Mouse (Mus musculus): Measurements from ENCODE around the gene Pde4b. TPM values are rescaled to one million over a fixed set of nuclear protein-coding genes. Genes with fewer than 3 reads are reported as not detected.

Gene Pde4b
- total RNA-seq, 2 experiments from 2014 or later: 116 to 134 TPM

DNA sequence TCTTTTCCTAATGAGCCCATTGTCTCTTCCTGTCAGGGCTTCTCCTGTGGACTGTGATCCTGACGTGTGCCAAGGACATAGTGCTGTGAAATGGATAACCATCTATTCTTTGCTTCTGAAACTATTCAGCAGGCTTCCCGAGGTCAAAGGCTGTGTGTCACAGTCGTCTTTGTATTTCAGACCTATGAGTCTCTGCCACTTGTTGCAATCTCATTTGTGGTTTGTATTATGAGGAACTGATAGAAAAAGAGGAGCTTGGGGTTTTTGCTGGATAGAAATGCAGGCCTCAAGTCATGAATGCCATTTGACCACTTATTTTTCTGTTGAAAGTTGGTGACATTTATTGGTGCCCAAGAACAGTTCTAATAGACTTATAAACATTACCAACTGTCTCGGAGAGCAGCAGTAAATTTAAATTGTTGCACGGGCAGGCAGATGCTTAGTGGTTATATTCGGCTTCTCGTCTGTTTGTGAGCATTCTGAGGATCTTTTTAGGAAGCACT, 85.4 kb downstream of the Pde4b start:
- intact Hi-C loops (cut with DNase I): no loop called here
- peak in 1 of 2 experiments; percentile 53 for DNase-seq (ENCODE audit: low spot score in 2 of 2)

DNA sequence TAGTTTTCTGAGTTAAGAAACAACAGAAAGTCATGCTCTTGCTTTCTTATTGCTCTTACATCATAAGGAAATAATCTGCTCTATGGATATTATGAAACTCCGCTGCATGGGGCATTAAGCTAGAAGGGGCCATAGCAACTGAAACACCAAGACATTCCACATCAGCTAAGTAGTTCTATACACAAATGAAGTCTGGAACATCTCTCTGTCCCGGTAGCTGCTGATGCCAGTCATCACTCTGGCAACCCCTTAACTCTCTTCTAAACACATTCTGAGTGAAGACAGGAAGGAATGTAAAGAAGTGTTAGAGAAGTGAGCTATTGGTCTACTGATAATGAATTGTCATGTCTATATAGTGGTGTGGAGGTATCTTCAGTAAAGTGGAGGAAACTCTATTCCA, 88.6 kb downstream of the Pde4b start:
- intact Hi-C loops (cut with DNase I): no loop called here
- DNase-seq (ENCODE audit: low spot score in 2 of 2): no peak

DNA sequence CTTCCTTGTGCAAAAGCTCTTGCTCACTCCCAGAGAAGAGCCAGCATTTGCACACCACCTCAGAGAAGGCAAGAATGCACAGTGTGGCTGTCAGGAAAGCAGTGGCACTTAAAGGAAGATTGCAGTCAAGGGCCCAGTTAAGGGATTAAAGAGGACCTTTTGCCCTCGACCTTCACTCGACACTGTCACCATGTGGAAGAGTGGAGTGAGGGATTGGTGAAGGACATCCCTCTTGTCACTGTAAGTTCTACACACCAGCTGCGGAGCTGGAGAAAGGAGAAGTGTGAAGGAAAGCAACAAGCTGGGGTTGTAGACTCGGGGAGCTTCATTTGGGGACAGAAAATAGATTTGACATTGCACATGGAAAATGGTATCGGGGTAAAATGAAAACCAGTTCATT, 89.9 kb downstream of the Pde4b start:
- intact Hi-C loops (cut with DNase I): no loop called here
- no peak for DNase-seq (ENCODE audit: low spot score in 2 of 2)

DNA sequence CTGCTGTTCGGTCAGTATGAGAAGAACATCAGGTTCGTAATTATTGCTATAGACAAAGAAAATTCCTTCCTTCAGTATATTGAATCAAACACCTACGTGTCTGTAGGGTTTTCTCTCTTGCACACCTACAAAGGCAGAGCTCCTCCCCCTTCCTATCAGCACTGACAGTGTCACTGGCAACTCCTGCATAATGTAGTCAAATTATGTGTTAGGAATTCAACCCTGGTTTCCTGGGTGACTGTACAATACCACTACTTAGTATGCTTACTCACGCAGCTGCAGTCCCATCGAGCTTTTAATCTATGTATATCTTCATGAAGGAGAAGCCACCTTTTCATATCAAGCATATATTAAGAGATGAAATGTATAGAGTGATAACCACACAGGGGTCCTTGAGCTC, 99.5 kb downstream of the Pde4b start:
- intact Hi-C loops (cut with DNase I): no loop called here
- no peak for DNase-seq (ENCODE audit: low spot score in 2 of 2)

DNA sequence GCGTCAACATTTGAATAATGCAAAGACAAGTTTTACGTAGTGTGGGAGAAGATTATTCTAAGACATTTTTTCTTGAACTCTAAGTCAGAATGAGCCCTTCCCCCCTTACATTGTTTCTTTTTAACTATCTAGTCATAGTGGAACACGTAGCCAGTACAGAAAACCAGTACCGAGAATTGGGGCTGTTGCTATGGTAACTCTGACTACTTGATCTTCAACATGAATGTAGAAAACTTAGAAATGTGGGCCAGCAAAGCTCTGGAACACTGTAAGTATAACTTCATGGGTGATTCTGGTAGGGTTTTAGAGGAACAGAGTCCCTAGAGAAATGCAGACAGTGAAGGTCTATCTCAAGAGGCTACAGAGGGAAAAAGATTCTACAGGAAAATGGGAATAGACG, 110.4 kb downstream of the Pde4b start:
- intact Hi-C loops (cut with DNase I): no loop called here
- DNase-seq (ENCODE audit: low spot score in 2 of 2): peak; percentile 17 to 63

DNA sequence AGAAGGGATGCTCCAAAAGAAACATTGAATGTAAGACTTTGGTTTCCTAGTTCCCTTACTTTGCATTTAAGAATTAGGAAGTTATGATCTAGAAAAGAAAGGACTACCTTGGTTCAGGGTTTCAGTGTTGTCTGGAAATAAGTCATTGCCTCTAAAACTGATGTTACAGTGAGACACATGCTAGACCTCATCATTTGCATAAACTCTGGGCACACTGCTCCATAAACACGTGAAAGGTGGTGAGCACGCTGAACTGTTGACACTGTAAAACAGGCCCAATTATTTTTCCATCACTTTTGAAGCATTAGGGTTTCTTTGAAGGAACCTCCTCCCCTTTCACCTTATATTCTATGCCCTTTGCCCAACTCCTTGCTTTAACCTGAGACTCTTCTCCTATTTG, 122.4 kb downstream of the Pde4b start:
- intact Hi-C loops (cut with DNase I): no loop called here
- no peak for DNase-seq (ENCODE audit: low spot score in 2 of 2)

DNA sequence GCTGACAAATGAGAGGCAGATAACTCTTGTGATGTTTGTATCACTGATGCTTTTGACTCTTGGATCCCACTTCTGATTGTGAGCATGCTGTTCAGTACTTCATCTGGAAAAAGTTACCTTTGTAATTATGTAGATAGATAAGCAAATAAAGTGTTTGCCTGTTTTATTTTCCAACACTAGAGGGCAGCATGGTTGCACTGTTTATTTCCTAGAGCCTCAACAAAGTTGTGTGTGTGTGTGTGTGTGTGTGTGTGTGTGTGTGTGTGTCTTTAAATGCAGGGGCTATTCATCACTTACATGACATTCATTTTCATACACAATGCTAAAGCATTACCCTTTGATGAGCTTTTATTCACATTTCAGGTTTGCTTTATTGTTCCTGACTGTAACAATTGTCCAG, 139.4 kb downstream of the Pde4b start:
- intact Hi-C loops (cut with DNase I): no loop called here
- peak; percentile 49 to 59 for DNase-seq (ENCODE audit: low spot score in 2 of 2)

DNA sequence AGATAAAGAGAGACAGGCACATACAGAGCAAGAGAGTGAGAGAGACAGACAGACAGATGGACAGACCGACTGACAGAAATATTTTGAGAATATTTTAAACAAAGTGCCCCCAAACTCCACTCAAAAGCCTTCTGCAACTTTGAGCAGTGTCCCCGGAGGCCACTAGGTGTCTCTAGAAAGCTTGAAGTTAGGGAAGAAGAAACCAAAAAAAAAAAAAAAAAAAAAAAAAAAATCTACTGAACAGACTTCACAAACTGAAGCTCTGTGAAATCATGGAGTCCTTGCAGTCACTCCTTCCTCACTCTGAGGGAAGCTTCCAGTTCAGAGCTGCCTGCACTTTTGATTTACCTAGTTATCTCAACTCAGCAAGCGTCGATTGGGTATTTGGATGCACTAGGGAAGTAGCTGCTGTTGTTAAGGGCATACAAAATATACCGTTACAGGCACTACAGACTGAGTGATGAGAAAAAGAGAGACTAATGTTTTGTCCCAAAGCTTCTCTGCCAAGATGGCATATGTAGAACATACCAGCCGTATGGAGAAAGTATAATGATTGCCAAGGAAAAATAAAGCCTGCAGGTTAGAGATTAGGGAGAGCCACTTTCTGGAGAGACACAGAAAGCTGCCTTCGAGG, 141.7 kb downstream of the Pde4b start:
- intact Hi-C loops (cut with DNase I): loop anchor here (1.0 to 2.0 kb wide), 2 partner anchors 252 to 428 kb away; no protein-coding TSS in a partner anchor
- peak; percentile 48 to 71 for DNase-seq (ENCODE audit: low spot score in 2 of 2)

DNA sequence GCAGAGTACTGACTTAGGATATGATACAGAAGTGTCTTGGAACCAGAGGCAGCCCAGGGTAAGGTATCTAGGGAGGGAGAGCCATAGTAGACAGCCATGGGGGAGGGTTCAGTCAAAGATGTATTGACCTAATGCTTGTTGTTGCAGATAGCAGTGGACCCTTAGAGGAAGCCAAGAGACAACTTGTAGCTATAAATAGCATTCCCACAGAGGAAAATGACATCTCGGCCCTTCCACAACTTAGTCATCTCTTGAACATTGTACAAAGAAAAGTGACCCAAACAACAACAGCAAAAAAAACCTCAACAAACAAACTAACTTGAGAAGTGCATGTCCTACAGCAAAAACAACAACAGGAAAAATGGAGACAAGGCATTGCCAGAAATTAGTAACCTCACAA, 143.6 kb downstream of the Pde4b start:
- intact Hi-C loops (cut with DNase I): no loop called here

DNA sequence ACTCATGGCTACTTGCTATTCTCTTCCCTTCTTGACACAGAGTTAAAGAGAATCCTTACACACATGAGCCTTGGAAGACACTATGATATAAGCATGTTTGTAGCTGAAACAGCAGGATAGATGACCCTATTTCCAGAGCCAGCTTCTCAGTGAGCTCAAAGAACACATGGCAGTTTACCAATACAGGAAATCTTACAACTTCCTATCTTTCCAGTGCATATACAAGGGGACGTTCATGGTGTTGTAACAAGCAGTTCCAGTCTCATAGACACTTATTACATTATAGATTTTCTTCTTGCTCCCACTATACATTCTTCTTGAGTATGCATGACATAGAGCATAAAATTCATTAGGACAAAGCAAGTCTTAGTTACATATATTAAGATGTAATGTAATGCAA, 146.3 kb downstream of the Pde4b start:
- intact Hi-C loops (cut with DNase I): no loop called here
- no peak for DNase-seq (ENCODE audit: low spot score in 2 of 2)

More for the DNA sequence above, 143.6 kb downstream of the Pde4b start:
- no peak for DNase-seq (ENCODE audit: low spot score in 2 of 2)

DNA sequence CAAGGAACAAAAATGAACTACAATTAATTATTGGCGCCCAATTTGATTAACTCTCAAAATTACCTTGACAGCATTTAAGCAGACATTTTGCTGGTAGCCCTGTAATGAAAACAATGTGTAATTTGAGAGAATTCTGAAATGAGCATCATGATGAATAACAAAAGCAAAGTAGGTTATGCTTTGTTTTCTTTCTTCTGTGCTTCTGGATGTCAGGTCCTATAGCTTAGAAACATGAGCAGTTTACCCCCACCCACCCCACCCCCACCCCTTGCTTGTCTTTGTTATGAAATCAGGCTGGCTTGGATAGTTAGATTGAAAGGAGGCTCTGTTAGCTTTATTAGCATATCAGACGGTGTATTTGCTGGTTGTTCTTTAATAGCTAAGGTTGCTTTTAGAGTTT, 147.8 kb downstream of the Pde4b start:
- DNase-seq (ENCODE audit: low spot score in 2 of 2): no peak
- intact Hi-C loops (cut with DNase I): loop anchor here (5.0 kb wide), 1 partner anchor 82 kb away; no protein-coding TSS in a partner anchor

DNA sequence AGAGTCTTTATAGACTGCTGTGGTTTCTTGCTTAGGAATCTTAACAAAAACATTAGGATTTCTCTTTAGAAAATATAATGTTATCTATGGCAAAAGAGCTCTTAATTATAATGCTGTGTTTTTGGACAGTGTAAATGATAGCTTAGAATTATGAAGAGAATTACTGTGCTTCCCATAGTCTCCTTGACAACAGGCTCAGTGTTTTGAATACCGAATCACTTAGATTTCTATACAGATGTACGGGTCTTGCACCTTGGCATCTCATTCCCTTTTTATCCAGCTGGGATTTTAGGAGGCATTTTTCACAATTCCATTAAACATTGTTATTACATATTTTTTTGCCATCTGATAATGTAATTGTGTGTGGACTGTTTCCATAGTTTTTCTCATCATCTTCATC, 151.8 kb downstream of the Pde4b start:
- DNase-seq (ENCODE audit: low spot score in 2 of 2): no peak
- intact Hi-C loops (cut with DNase I): loop anchor here (5.0 kb wide), 1 partner anchor 78 kb away; no protein-coding TSS in a partner anchor

DNA sequence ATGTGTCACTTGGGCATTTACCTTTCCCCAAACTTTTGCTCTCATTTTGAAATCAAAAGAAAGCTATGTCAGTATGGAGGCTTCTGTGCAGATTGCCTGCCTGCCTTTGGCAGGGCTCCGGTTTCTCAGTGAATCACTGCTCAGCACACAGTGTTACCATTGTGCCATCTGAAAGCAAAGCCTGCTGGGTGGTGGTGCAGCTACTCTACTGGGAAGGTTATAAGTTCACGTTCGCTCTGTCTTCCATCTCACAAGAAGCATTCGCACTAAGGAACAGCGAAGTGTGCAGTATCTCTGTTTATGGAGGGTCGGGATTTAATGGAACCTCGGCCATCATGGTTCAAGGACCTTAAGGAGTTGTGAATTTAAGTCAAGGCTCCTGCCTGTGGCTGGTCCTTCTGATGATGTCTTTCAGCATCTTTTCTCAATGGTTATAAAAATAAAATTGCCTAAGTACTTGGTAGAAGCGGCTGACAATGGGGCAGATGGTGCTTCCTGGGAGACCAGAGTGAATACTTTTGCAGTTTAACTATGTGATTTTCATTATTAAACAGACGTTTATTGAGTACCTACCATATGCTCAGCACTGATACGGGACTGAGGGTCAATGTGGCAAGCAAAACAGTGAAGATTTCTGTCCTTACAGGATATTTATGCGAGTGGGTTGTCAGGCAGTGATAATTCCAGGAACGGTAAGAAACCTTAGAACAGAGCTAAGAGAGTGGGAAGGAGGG, 152.5 kb downstream of the Pde4b start:
- peak; percentile 42 to 77 for DNase-seq (ENCODE audit: low spot score in 2 of 2)
- intact Hi-C loops (cut with DNase I): loop anchor here (5.0 kb wide), 1 partner anchor 77 kb away; no protein-coding TSS in a partner anchor

DNA sequence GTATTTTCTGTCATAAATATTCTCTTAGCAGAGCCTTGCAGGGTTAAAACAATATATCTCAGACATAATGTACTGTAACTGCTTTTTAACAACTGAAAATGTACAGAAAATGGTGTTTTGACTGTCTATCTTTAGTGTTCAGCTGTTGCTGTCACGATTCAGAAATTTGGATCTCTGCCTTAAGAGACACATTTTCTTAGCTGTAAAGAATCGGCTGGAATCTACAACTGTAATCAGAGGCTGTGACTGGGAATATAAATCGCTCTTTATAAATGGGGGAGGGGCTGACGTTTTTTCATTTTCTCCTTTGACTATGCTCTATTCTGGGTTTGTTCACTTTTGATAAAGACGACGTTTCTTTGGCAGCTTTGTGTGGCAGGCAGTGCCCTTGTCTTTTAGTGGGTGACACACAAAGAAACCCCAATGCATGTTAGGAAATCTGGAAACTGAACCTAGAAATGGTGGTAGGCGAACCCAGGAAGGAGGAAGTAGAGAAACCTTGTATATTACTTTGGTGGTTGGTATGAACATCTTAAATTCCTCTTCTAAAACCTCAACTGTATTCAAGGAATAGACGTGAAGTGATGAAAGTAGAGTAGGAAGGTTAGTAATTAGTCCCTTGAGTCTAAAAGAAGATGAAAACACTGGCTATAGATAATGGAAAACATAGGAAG, 153.5 kb downstream of the Pde4b start:
- intact Hi-C loops (cut with DNase I): no loop called here
- peak; percentile 40 to 83 for DNase-seq (ENCODE audit: low spot score in 2 of 2)

DNA sequence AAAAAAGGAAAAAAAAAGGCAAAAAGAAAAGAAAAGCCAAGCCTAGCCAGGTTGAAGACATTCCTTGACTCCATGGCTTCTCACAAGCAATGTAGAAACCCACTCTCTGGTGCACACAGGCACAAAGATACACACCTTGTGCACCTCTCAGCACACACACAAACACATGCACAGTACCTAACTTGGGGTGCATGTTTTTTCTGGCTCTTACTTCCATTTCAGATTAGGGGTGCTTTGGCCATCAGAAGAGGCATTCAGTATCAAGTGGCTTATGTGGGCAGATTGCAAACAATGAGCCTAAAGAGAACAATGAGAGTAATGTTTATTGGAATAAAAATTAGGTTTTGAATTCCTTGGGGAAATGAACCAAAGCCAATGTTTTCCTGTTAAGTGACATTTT, 166.7 kb downstream of the Pde4b start:
- intact Hi-C loops (cut with DNase I): no loop called here
- DNase-seq (ENCODE audit: low spot score in 2 of 2): no peak

DNA sequence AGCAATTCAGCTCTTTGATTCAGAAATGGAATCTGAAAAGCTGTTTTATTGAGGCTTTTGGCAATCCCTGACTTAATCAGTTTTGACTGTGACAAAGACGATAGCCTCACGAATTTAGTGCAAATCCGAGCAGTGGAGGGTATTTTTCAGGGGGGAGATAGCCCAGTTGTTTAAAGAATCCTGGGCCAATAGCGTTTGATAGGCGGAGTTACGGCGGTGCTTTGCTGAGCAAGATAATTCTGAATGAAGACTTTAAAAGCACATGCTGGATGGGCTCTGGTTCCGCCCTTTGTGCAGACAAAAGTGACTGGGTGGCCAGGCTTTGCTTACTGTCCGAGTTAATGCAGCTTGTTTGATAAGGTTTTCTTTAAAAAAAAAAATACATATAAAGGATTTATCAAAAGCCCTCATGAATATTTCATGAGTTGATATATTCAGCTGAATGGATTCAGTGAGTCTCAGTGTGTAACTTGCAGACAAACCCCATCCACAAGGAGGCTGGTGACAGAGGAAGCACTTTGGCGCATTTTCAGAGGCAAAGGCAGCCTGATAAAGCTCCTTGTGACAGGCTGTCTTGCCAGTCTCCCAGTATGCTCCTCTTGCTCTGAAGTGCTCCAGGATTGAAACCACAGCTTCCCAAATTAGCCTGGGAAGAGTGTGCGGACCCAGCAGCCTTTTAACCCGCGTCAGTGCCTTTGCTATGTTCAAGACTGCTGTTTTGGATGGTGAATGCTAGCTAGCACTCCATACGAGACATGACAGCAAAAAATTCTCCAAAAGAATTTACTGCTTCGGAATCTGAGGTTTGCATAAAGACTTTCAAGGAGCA, 167.3 kb downstream of the Pde4b start:
- intact Hi-C loops (cut with DNase I): no loop called here
- DNase-seq (ENCODE audit: low spot score in 2 of 2): peak; percentile 53 to 80

DNA sequence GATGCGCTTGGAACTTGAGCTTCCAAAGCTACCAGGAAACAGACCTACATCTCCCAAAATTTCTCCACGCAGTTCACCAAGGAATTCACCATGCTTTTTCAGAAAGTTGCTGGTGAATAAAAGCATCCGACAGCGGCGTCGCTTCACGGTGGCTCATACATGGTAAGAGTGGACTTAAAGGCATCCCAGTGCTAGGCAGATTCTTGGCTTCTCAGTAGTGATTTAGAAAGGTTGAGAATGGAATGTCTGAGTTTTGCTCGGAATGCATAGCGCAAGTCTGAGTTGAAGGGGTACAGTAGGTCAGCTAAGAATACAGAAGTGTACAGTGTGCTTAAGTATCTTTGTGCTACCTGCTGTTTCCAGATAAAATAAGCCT, 167.9 kb downstream of the Pde4b start:
- DNase-seq (ENCODE audit: low spot score in 2 of 2): peak in 1 of 2 experiments; percentile 16
- intact Hi-C loops (cut with DNase I): no loop called here

DNA sequence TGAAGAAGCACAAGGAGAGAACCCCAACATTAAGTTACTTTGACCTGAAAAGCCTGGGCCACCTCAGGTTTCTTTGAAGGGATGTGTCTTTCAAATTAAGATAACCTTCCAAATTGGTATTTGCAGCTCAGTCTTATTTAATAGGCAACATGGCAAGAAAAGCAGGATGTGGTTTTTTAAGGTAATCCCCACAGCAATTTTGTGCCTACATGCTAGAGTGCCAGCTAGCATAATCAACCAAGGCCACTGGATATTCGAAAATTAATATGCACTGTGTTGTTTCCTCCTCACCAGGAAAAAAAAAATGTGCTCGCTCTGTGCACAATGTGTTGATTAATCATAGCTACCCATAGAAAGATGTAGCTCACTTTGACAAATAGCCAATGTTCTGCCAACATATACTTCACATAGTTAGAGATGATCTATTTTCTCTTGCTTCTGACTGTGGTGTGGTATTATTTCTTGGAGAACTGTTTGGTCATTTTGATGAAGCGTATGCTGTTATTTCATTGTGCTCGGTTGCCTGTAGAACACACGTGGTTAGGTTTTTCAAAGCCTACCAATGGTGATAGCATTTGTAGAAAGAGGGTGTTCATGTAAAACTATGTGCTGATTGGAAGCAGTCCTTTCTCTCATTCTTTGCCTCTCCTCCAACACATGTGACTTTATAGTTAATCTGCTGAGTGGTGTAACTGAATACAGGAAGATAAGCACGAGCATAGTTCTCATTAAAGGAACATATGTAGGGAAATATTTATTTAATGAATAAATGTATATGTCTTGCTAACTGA, 169.0 kb downstream of the Pde4b start:
- intact Hi-C loops (cut with DNase I): no loop called here
- no peak for DNase-seq (ENCODE audit: low spot score in 2 of 2)

DNA sequence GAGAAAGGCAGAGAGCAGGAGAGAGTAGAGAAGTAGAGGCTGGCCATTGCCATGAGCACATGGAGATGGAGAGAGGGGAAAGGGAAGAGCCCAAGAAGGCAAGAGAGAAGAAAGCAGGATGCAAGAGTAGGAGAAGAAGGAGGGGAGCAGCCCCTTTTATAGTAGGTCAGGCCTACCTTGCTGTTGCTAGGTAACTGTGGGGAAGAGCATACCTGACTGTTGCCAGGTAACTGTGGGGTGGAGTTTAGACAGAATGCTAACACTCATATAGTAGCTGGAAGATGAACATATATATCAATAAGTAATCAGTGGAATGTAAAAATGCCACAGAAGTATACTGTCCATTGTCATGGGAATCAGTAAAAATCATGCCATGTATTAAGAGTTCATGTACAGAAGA, 172.9 kb downstream of the Pde4b start:
- intact Hi-C loops (cut with DNase I): no loop called here
- DNase-seq (ENCODE audit: low spot score in 2 of 2): no peak
